Mouse (Mus musculus): ENCODE data around the gene Sema4d. TPM values are rescaled to one million over a fixed set of nuclear protein-coding genes. Genes with fewer than 3 reads are reported as not detected.

Gene Sema4d
- total and polyA plus RNA-seq, 3 experiments = 52.2 to 67.6 (median 52.2) TPM

DNA sequence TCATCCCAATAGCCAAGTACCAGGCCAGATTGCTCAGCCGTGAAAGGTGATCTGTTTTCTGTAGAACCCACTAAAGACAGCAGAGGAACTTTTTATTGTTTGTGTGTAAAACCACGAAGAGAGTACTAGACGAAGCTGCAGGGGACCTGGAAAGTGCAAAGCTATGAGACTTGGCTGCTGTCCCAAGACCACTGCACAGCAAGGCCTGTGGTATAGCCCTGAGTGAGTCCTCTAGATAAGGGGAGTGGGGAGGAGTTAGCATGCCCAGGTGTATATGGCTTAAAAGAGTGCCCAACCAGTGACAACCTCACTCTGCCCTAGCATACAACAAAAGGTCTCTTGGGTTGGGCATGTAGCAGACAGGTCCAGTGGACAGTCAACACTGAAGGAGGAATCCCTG is 104.9 kb downstream of the Sema4d start:
- H3K4me1 ChIP-seq (ENCODE audit: control insufficient read depth, insufficient read depth, low read length) = no peaks in the 10 kb centered on the region
- TF ChIP-seq CTCF (IDR thresholded peaks at IDR 0.05) (no peak), EP300 (IDR thresholded peaks at IDR 0.05; ENCODE audit: insufficient read depth, low read depth, low read length) (no peak), POLR2A (IDR thresholded peaks at IDR 0.05; ENCODE audit: insufficient read depth, low read depth, low read length) (no peak)
- H3K4me3 ChIP-seq = no peak overlapping the region
- no peak overlapping the region for H3K27ac ChIP-seq
- DNase-seq = no peak
- H3K36me3 ChIP-seq (ENCODE audit: control insufficient read depth, insufficient read depth, low read length) = no peaks in the 10 kb centered on the region
- no peaks in the 10 kb centered on the region for H3K79me2 ChIP-seq (replicated peaks; ENCODE audit: control insufficient read depth, insufficient read depth, low read length)
- 55% methylated on average over 3 of the region's 3 CpGs for WGBS
- H3K9ac ChIP-seq (ENCODE audit: low read depth, low read length) = no peak overlapping the region
- H3K27me3 ChIP-seq (ENCODE audit: control insufficient read depth, insufficient read depth, low read length) = no peaks in the 10 kb centered on the region
- intact Hi-C loops (cut with DNase I) = no loop called here

DNA sequence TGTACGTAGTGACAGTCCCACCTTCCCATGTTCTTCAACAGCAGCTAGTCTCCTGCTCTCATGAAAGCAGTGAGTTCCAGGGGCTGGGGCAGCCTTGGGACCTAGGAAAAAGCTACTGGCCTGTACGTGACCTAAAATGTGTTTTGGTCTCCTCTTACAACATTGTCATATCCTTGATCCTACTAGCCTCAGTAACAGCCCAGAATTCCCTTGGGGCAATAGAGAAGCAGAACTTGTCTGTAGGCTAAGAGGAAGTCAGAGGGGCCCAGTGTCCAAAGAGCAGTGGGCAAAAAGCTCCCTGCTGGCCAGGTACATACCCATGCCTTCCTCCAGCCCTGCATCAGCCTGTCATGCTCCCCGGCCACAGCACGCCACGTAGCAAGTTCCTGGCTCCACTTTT is 106.6 kb downstream of the Sema4d start:
- Histone ChIP-seq H3K36me3 (ENCODE audit: control insufficient read depth, insufficient read depth, low read length) (no peaks in the 10 kb centered on the region), H3K27ac (no peak overlapping the region), H3K4me1 (ENCODE audit: control insufficient read depth, insufficient read depth, low read length) (no peaks in the 10 kb centered on the region), H3K4me3 (no peak overlapping the region), H3K27me3 (ENCODE audit: control insufficient read depth, insufficient read depth, low read length) (no peaks in the 10 kb centered on the region), H3K9ac (ENCODE audit: low read depth, low read length) (no peak overlapping the region), H3K79me2 (replicated peaks; ENCODE audit: control insufficient read depth, insufficient read depth, low read length) (no peaks in the 10 kb centered on the region)
- TF ChIP-seq EP300 (IDR thresholded peaks at IDR 0.05; ENCODE audit: insufficient read depth, low read depth, low read length) (no peak), CTCF (IDR thresholded peaks at IDR 0.05) (no peak), POLR2A (IDR thresholded peaks at IDR 0.05; ENCODE audit: insufficient read depth, low read depth, low read length) (no peak)
- no peak for DNase-seq
- intact Hi-C loops (cut with DNase I) = no loop called here
- WGBS = 94% methylated on average over 5 of the region's 5 CpGs

DNA sequence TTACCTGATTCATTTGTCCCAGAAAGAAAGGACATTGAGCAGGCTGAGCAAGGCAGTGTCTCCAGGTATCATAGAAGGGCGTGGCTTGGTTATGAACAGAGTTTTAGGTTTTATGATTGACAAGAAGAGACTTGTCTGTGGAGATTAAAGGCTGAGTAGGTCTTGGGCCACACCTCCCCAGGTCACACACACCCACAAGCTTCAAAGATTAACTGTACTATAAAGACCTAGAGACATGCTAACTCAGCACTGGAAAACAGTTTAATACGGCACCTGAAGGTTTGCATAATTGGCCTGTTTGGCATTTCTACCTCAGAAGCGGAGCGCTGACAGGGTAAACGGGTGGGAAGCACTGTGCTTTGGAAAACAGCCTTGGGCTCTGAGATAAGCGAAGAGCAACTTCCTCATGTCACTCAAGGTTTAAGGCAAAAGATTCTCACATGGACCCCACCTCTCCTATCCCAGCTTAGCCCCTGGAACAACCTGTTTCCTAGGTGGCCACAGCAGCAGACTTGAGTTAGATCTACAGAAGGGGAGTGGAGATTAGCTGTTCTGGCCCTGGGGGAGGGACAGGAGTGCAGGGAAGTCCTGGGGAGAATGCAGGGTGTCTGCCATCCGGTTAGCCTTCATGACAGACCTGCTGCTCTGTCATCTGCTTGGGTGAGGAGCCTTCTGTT is 108.1 kb downstream of the Sema4d start:
- Histone ChIP-seq H3K27me3 (ENCODE audit: control insufficient read depth, insufficient read depth, low read length) (no peaks in the 10 kb centered on the region), H3K4me1 (ENCODE audit: control insufficient read depth, insufficient read depth, low read length) (no peaks in the 10 kb centered on the region), H3K9ac (ENCODE audit: low read depth, low read length) (no peak overlapping the region), H3K36me3 (ENCODE audit: control insufficient read depth, insufficient read depth, low read length) (no peaks in the 10 kb centered on the region), H3K79me2 (replicated peaks; ENCODE audit: control insufficient read depth, insufficient read depth, low read length) (no peaks in the 10 kb centered on the region), H3K27ac (no peak overlapping the region), H3K4me3 (no peak overlapping the region)
- TF ChIP-seq CTCF (IDR thresholded peaks at IDR 0.05) (no peak), EP300 (IDR thresholded peaks at IDR 0.05; ENCODE audit: insufficient read depth, low read depth, low read length) (no peak), POLR2A (IDR thresholded peaks at IDR 0.05; ENCODE audit: insufficient read depth, low read depth, low read length) (no peak)
- no peak for DNase-seq
- WGBS = 81% methylated on average over 7 of the region's 7 CpGs
- intact Hi-C loops (cut with DNase I) = no loop called here

DNA sequence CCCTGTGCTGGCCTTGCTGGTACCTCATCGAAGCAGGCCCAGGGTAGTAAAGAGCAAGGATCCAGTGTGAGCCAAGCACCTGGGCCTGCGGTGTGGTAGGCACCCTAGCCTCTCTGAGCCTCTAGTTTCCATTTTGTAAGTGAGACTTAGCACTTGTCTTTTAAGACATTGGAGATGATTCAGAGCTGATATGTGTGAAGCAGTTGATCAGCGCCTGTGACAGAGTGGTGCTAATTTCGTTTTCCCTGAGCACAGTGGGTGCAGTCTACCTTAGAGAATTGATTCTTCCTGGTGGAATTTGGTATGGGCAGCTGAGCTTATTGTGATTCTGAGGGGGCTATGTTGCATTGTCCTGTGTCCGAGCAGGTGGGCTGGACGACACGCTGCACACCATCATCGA is 111.9 kb downstream of the Sema4d start:
- H3K4me1 ChIP-seq (ENCODE audit: control insufficient read depth, insufficient read depth, low read length) = no peaks in the 10 kb centered on the region
- no peaks in the 10 kb centered on the region for H3K79me2 ChIP-seq (replicated peaks; ENCODE audit: control insufficient read depth, insufficient read depth, low read length)
- no peak for TF ChIP-seq EP300 (IDR thresholded peaks at IDR 0.05; ENCODE audit: insufficient read depth, low read depth, low read length)
- no peak for TF ChIP-seq POLR2A (IDR thresholded peaks at IDR 0.05; ENCODE audit: insufficient read depth, low read depth, low read length)
- TF ChIP-seq CTCF (IDR thresholded peaks at IDR 0.05) = no peak
- no peak overlapping the region for H3K4me3 ChIP-seq
- WGBS = 94% methylated on average over 8 of the region's 8 CpGs
- H3K27me3 ChIP-seq (ENCODE audit: control insufficient read depth, insufficient read depth, low read length) = no peaks in the 10 kb centered on the region
- no peaks in the 10 kb centered on the region for H3K36me3 ChIP-seq (ENCODE audit: control insufficient read depth, insufficient read depth, low read length)
- DNase-seq = no peak
- no peak overlapping the region for H3K9ac ChIP-seq (ENCODE audit: low read depth, low read length)
- intact Hi-C loops (cut with DNase I) = no loop called here
- H3K27ac ChIP-seq = no peak overlapping the region

DNA sequence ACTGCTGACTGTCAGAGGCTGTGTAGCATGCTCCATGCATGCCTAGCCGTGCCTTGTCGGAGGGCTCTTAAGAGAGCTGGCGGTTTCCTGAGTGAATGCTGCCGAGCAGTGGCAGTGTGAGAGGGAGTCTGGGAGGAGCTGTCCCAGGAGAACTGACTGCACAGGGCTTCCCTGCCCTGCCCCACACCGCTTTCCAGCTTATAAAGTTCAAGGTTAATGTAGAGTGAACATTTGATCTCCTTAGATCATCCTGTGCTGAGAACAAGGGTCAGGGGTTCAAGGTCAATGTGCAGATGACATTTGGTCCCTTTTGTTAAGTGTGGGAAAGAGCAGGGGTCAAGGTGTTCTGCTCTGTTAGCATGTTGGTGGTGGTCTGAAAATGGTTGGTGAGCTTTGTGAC is 112.5 kb downstream of the Sema4d start:
- WGBS = 70% methylated on average over 5 of the region's 5 CpGs
- no peaks in the 10 kb centered on the region for H3K36me3 ChIP-seq (ENCODE audit: control insufficient read depth, insufficient read depth, low read length)
- no peaks in the 10 kb centered on the region for H3K79me2 ChIP-seq (replicated peaks; ENCODE audit: control insufficient read depth, insufficient read depth, low read length)
- no peaks in the 10 kb centered on the region for H3K27me3 ChIP-seq (ENCODE audit: control insufficient read depth, insufficient read depth, low read length)
- no peak overlapping the region for H3K9ac ChIP-seq (ENCODE audit: low read depth, low read length)
- no peak overlapping the region for H3K27ac ChIP-seq
- H3K4me3 ChIP-seq = no peak overlapping the region
- no peak for TF ChIP-seq CTCF (IDR thresholded peaks at IDR 0.05)
- no peak for TF ChIP-seq EP300 (IDR thresholded peaks at IDR 0.05; ENCODE audit: insufficient read depth, low read depth, low read length)
- TF ChIP-seq POLR2A (IDR thresholded peaks at IDR 0.05; ENCODE audit: insufficient read depth, low read depth, low read length) = no peak
- no peaks in the 10 kb centered on the region for H3K4me1 ChIP-seq (ENCODE audit: control insufficient read depth, insufficient read depth, low read length)
- intact Hi-C loops (cut with DNase I) = no loop called here
- no peak for DNase-seq

DNA sequence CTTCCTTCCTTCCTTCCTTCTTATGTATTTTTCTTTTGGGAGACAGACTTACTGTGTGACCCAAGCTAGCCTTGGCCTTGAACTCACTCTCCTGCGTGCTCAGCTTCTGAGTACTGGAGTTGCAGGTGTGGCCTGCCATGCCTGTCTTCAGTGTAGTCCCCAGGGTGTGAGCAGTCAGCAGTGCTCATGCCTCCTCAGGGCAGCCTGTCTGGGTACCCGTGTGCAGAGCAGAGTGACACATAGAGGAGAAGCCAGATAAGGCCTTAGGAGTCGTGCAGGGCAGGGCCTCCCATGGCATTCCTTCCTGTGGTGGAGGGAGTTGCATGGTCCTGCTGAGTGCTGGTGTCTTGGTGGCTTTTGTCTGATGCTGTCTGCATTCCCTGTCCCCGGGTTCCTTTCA is 114.2 kb downstream of the Sema4d start:
- Histone ChIP-seq H3K27me3 (ENCODE audit: control insufficient read depth, insufficient read depth, low read length) (no peaks in the 10 kb centered on the region), H3K4me1 (ENCODE audit: control insufficient read depth, insufficient read depth, low read length) (no peaks in the 10 kb centered on the region), H3K36me3 (ENCODE audit: control insufficient read depth, insufficient read depth, low read length) (no peaks in the 10 kb centered on the region), H3K27ac (no peak overlapping the region), H3K4me3 (no peak overlapping the region), H3K79me2 (replicated peaks; ENCODE audit: control insufficient read depth, insufficient read depth, low read length) (no peaks in the 10 kb centered on the region), H3K9ac (ENCODE audit: low read depth, low read length) (no peak overlapping the region)
- 50% methylated on average over 4 of the region's 4 CpGs for WGBS
- DNase-seq = no peak
- TF ChIP-seq EP300 (IDR thresholded peaks at IDR 0.05; ENCODE audit: insufficient read depth, low read depth, low read length) (no peak), POLR2A (IDR thresholded peaks at IDR 0.05; ENCODE audit: insufficient read depth, low read depth, low read length) (no peak), CTCF (IDR thresholded peaks at IDR 0.05) (no peak)
- intact Hi-C loops (cut with DNase I) = no loop called here

Measured in heart, adult 2 months (tissue).